In the genomic region with DNA sequence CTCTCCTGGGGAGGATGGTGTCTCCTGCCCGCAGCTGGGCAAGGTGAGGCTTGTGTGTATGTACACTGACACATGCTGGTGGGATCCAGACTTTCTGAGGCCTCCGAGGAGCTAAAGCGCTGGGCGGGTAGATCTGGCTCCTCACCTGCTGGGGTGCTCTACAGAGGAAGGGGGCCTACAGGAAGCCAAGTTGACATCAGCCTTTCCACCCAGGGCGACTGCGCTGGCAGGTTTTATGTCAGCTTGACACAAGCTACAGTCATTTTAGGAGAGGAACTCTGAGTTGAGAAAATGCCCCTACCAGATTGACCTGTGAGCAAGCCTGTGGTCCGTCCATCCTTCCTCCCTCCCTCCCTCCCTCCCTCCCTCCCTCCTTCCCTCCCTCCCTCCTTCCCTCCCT, we compare ENCODE assay signal across 29 mouse cellular contexts. TPM values are rescaled to one million over a fixed set of nuclear protein-coding genes. Genes with fewer than 3 reads are reported as not detected.
DNase-seq lines count a peak whose midpoint lies in the region; ATAC-seq and TF ChIP-seq lines count a peak whose summit lies in the region.
"Had no signal": no experiment of that assay in that cellular context is flagged by ENCODE, and none has a peak within 500 bp of the region (broad histone marks: within the 10 kb centered on the region; RNA-seq: fewer than 3 reads in every experiment).

No protein-coding gene starts in this region.

- H3K9me3 ChIP-seq in CH12.LX (replicated peaks; ENCODE audit: low read length): peaks cover 9% of the 10 kb centered on the region
- H3K9me3 ChIP-seq: embryonic facial prominence, embryonic 15.5 days; forebrain, embryonic 10.5 days; forebrain, embryonic 12.5 days had no signal

- TF ChIP-seq CTCF in CH12.LX (conservative IDR thresholded peaks at IDR 0.05 in 1 of 2, IDR thresholded peaks at IDR 0.05 in 1 of 2; ENCODE audit: low read depth in 2 of 2, low read length in 2 of 2): peak in 1 of 2 experiments; percentile 39; a peak in 2 of 4 replicates

- peak overlapping the region; percentile 80 for H3K27ac ChIP-seq in CH12.LX (ENCODE audit: insufficient read depth, low read depth)
- H3K27ac ChIP-seq: embryonic facial prominence, embryonic 13.5 days; embryonic facial prominence, embryonic 15.5 days; forebrain, embryonic 10.5 days; forebrain, embryonic 12.5 days had no signal

- H3K4me1 ChIP-seq in CH12.LX (ENCODE audit: control insufficient read depth in 1 of 2, insufficient read depth in 2 of 2): peaks cover 20 to 54% of the 10 kb centered on the region in 2 experiments
- H3K4me1 ChIP-seq: embryonic facial prominence, embryonic 13.5 days; embryonic facial prominence, embryonic 15.5 days; forebrain, embryonic 12.5 days had no signal

- ATAC-seq in inflammation-experienced regulatory T-cells, adult 6 months: no peak
- ATAC-seq: forebrain, embryonic 14.5 days; forebrain, embryonic 16.5 days had no signal

- dilution Hi-C loops in CH12.LX (cut with MboI; ENCODE audit: extremely low pct_ligation_motif_present, extremely low pct_unique_long_range_greater_than_20kb, low sequenced_read_pairs): no loop called here

- DNase-seq in thymus, postnatal 4 days: peak; percentile 21
- DNase-seq in thymus, postnatal 25 days: no peak
- DNase-seq in CD4-positive, CD25-positive, alpha-beta regulatory T cell, adult 2 months (ENCODE audit: low read depth, low spot score): peak; percentile 41
- peak; percentile 91 for DNase-seq in CH12.LX (ENCODE audit: extremely low read depth)
- no peak for DNase-seq in layer of hippocampus, postnatal 10 days (ENCODE audit: low spot score in 2 of 2)
- no peak for DNase-seq in adrenal gland, postnatal 10 days
- DNase-seq: adrenal gland, adult 2 months; adrenal gland, postnatal 14 days; adrenal gland, postnatal 36 days; B cell, adult 2 months; cerebellum, adult 11 months; cerebellum, adult 18-20 months; cerebellum, adult 8-10 months; cerebellum, adult 9-11 months; cerebellum, postnatal 14 days; cerebellum, postnatal 36 days; embryo, embryonic 11 days had no signal

- H3K4me3 ChIP-seq in CH12.LX (replicated peaks in 1 of 3; ENCODE audit: low read depth in 2 of 3, low read length in 2 of 3, poor library complexity in 1 of 3): no peak overlapping the region
- H3K4me3 ChIP-seq: embryonic facial prominence, embryonic 13.5 days; embryonic facial prominence, embryonic 15.5 days; erythroblast, embryonic 14.5 days; forebrain, embryonic 10.5 days; forebrain, embryonic 12.5 days had no signal

- peak overlapping the region; percentile 50 for H3K9ac ChIP-seq in CH12.LX (ENCODE audit: insufficient read depth, low read depth)
- H3K9ac ChIP-seq: embryonic facial prominence, embryonic 13.5 days; embryonic facial prominence, embryonic 15.5 days; forebrain, embryonic 12.5 days had no signal

- peak; percentile 95 for TF ChIP-seq EP300 in CH12.LX (IDR thresholded peaks at IDR 0.05; ENCODE audit: low read length)

- H3K36me3 ChIP-seq in CH12.LX (replicated peaks in 1 of 2; ENCODE audit: control insufficient read depth in 1 of 2, insufficient read depth in 1 of 2, low read length in 1 of 2): peaks cover 0 to 7% of the 10 kb centered on the region in 2 experiments
- H3K36me3 ChIP-seq: embryonic facial prominence, embryonic 13.5 days; embryonic facial prominence, embryonic 15.5 days; forebrain, embryonic 10.5 days had no signal

- no peaks in the 10 kb centered on the region for H3K79me2 ChIP-seq in CH12.LX (replicated peaks; ENCODE audit: control insufficient read depth, extremely low read depth, insufficient read depth, poor library complexity, severe bottlenecking)

- H3K4me2 ChIP-seq in CH12.LX (ENCODE audit: insufficient read depth, low read depth, poor library complexity, severe bottlenecking): peak overlapping the region; percentile 30; the same call in 1 of the 2 replicates
- H3K4me2 ChIP-seq: embryonic facial prominence, embryonic 13.5 days; embryonic facial prominence, embryonic 15.5 days; forebrain, embryonic 12.5 days had no signal

- peak; percentile 21 for TF ChIP-seq RAD21 in CH12.LX (IDR thresholded peaks at IDR 0.05; ENCODE audit: low read depth, low read length)

- in situ Hi-C loops in CH12.LX (cut with MboI; ENCODE audit: low pct_ligation_motif_present, low pct_unique_long_range_greater_than_20kb, low sequenced_read_pairs): no loop called here

- peak; percentile 39; the same call in 1 of the 2 replicates for TF ChIP-seq POLR2A in CH12.LX (IDR thresholded peaks at IDR 0.05; ENCODE audit: low read depth, low read length)

- H3K27me3 ChIP-seq in CH12.LX (replicated peaks): no peaks in the 10 kb centered on the region
- H3K27me3 ChIP-seq: embryonic facial prominence, embryonic 13.5 days; embryonic facial prominence, embryonic 15.5 days; forebrain, embryonic 12.5 days had no signal

TF ChIP-seq in CH12.LX, 34 proteins besides CTCF, POLR2A, EP300 and RAD21:
- TF ChIP-seq ZC3H11A (IDR thresholded peaks at IDR 0.05; ENCODE audit: low read depth, low read length): no peak
- TF ChIP-seq ETS1 (conservative IDR thresholded peaks at IDR 0.05; ENCODE audit: low read depth, low read length): peak; percentile 87
- peak; percentile 90 for TF ChIP-seq MAZ (IDR thresholded peaks at IDR 0.05; ENCODE audit: low read depth, low read length)
- peak; percentile 75 for TF ChIP-seq BHLHE40 (IDR thresholded peaks at IDR 0.05; ENCODE audit: low read depth, low read length)
- no peak for TF ChIP-seq CHD2 (IDR thresholded peaks at IDR 0.05; ENCODE audit: low read length)
- TF ChIP-seq PAX5 (IDR thresholded peaks at IDR 0.05; ENCODE audit: low read length): no peak
- TF ChIP-seq ELF1 (IDR thresholded peaks at IDR 0.05; ENCODE audit: low read depth, low read length): peak; percentile 65
- peak; percentile 37; the same call in 1 of the 2 replicates for TF ChIP-seq MAX (IDR thresholded peaks at IDR 0.05; ENCODE audit: low read length)
- no peak for TF ChIP-seq ZKSCAN1 (IDR thresholded peaks at IDR 0.05; ENCODE audit: borderline replicate concordance, low read depth, low read length)
- no peak for TF ChIP-seq MAFK (IDR thresholded peaks at IDR 0.05; ENCODE audit: insufficient replicate concordance, low read length)
- TF ChIP-seq USF2 (conservative IDR thresholded peaks at IDR 0.05; ENCODE audit: low read depth, low read length): no peak
- TF ChIP-seq ZMIZ1 (IDR thresholded peaks at IDR 0.05; ENCODE audit: low read depth, low read length): no peak
- peak; percentile 4; the same call in 1 of the 2 replicates for TF ChIP-seq SMC3 (IDR thresholded peaks at IDR 0.05; ENCODE audit: low read depth, low read length)
- TF ChIP-seq ZNF384 (IDR thresholded peaks at IDR 0.05; ENCODE audit: low read depth, low read length): no peak
- TF ChIP-seq TCF12 (IDR thresholded peaks at IDR 0.05; ENCODE audit: low read depth, low read length): peak; percentile 90
- TF ChIP-seq TBP (conservative IDR thresholded peaks at IDR 0.05; ENCODE audit: low read depth, low read length): no peak
- no peak for TF ChIP-seq CHD1 (IDR thresholded peaks at IDR 0.05; ENCODE audit: low read depth, low read length)
- TF ChIP-seq SIN3A (IDR thresholded peaks at IDR 0.05; ENCODE audit: low read length): no peak; the same call in 1 of the 2 replicates
- peak; percentile 97 for TF ChIP-seq IRF4 (IDR thresholded peaks at IDR 0.05; ENCODE audit: low read depth, low read length)
- TF ChIP-seq JUN (IDR thresholded peaks at IDR 0.05; ENCODE audit: insufficient read depth, low read depth, low read length): peak; percentile 89
- TF ChIP-seq USF1 (IDR thresholded peaks at IDR 0.05; ENCODE audit: low read depth, low read length): no peak
- peak; percentile 82 for TF ChIP-seq MEF2A (IDR thresholded peaks at IDR 0.05; ENCODE audit: borderline replicate concordance, low read depth, low read length)
- peak; percentile 74 for TF ChIP-seq JUND (conservative IDR thresholded peaks at IDR 0.05; ENCODE audit: low read depth, low read length)
- no peak for TF ChIP-seq POLR2AphosphoS2 (IDR thresholded peaks at IDR 0.05; ENCODE audit: low read depth, low read length)
- peak; percentile 76 for TF ChIP-seq NRF1 (IDR thresholded peaks at IDR 0.05; ENCODE audit: low read depth, low read length)

RNA-seq across cellular contexts. Expression of gene Usp30, which starts 3.6 kb away (rescaled TPM):
- total RNA-seq in CH12.LX (2012; rRNA removed) (11.5 and 13.0 TPM in 2 replicates), CH12.LX (2014; rRNA removed) (13.0 and 15.5 TPM in 2 replicates)
- 14.5 and 16.1 TPM in 2 replicates for polyA plus RNA-seq in CH12.LX (2012; ENCODE audit: insufficient read length, low read depth)
- 1 to 10 TPM; 2.1 to 3.5 (median 2.7) TPM for polyA plus RNA-seq in inflammation-experienced regulatory T-cells, adult 6 months (2017; shearing (Covaris generic))
- 10 to 100 TPM; 25.3 to 32.8 TPM for total RNA-seq in layer of hippocampus, postnatal 10 days (2021)
- total RNA-seq in adrenal gland, postnatal 10 days (2021): 10 to 100 TPM; 22.8 to 28.8 TPM

RNA-seq across cellular contexts. Expression of gene Svop, which starts 29.7 kb away (rescaled TPM):
- total RNA-seq in CH12.LX (2012; rRNA removed) (0.38 and 1.1 TPM in 2 replicates), CH12.LX (2014; rRNA removed) (0.20 and 0.31 TPM in 2 replicates)
- polyA plus RNA-seq in CH12.LX (2012; ENCODE audit: insufficient read length, low read depth): 0.40 and 0.51 TPM in 2 replicates
- polyA plus RNA-seq in inflammation-experienced regulatory T-cells, adult 6 months (2017; shearing (Covaris generic)): not detected
- 100 to 1,000 TPM; 134 to 141 TPM for total RNA-seq in layer of hippocampus, postnatal 10 days (2021)
- 1 to 10 TPM; 3.1 to 4.4 TPM for total RNA-seq in adrenal gland, postnatal 10 days (2021)
- total RNA-seq: common myeloid progenitor, adult 5-6 weeks; MEL had no signal
- polyA plus RNA-seq: erythroblast, embryonic 14.5 days had no signal

RNA-seq across cellular contexts. Expression of gene Dao, which starts 58.2 kb away (rescaled TPM):
- total RNA-seq in CH12.LX (2012; rRNA removed) (0.97 and 1.4 TPM in 2 replicates), CH12.LX (2014; rRNA removed) (1.9 TPM in 2 replicates)
- polyA plus RNA-seq in CH12.LX (2012; ENCODE audit: insufficient read length, low read depth): 3.6 TPM in 2 replicates
- polyA plus RNA-seq in inflammation-experienced regulatory T-cells, adult 6 months (2017; shearing (Covaris generic)): not detected
- not detected for total RNA-seq in layer of hippocampus, postnatal 10 days (2021)
- not detected for total RNA-seq in adrenal gland, postnatal 10 days (2021)
- total RNA-seq: adrenal gland, adult 2 months; adrenal gland, postnatal 14 days; adrenal gland, postnatal 36 days; common myeloid progenitor, adult 5-6 weeks; MEL had no signal
- polyA plus RNA-seq: adrenal gland, adult 2 months; brain, embryonic 14.5 days; embryonic facial prominence, embryonic 11.5 days; embryonic facial prominence, embryonic 13.5 days; embryonic facial prominence, embryonic 15.5 days; erythroblast, embryonic 14.5 days; forebrain, embryonic 10.5 days; forebrain, embryonic 12.5 days; forebrain, embryonic 14.5 days; forebrain, embryonic 16.5 days had no signal

Comparison
In these comparisons a context has a peak if more than half of its experiments do, and no peak if none do; other contexts are left out.
1. DNase-seq: peak in thymus, postnatal 4 days (single experiment), CD4-positive, CD25-positive, alpha-beta regulatory T cell, adult 2 months (single experiment) and CH12.LX (single experiment); none in thymus, postnatal 25 days (single experiment), layer of hippocampus, postnatal 10 days (0 of 2) and adrenal gland, postnatal 10 days (single experiment).
2. RNA of gene Svop, which starts 29.7 kb away (total RNA-seq): 134 to 141 TPM in layer of hippocampus, postnatal 10 days; 3.1 to 4.4 TPM in adrenal gland, postnatal 10 days and 0.20 to 1.1 TPM in CH12.LX; every median in the first group is over 10 times any median in the second.